Mouse (Mus musculus): ENCODE data around the gene Gm17555. TPM values are rescaled to one million over a fixed set of nuclear protein-coding genes. Genes with fewer than 3 reads are reported as not detected.

Gm17555 gene
- polyA plus RNA-seq, 1 experiment from 2014 or later: not detected

DNA sequence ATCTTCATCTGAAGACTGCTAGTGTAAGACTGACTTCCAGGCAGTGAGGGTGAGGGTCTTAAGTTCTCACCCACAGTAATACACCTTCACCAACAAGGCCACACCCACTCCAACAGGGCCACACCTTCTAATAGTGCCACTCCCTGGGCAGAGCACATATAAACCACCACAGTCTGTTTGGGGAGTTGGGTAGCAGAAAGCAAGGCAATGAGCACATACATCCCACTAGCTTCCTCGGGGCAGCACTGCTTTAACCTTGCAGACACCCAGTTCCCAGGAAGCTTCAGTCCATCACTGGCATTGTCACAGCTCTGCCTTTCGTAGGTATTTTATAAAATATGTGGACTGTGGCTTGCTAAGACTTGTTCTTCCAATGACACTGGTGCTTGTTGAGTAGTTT lies 22.8 kb upstream of the Gm17555 start:
- Histone ChIP-seq H3K4me1 (ENCODE audit: insufficient read depth) (no peaks in the 10 kb centered on the region), H3K9ac (replicated peaks) (no peak overlapping the region), H3K9me3 (ENCODE audit: low read length) (no peaks in the 10 kb centered on the region), H3K4me3 (ENCODE audit: low read depth, low read length) (no peak overlapping the region), H3K27me3 (ENCODE audit: insufficient read depth, low read length) (no peaks in the 10 kb centered on the region), H3K36me3 (replicated peaks; ENCODE audit: insufficient read depth, low read length) (no peaks in the 10 kb centered on the region), H3K4me2 (ENCODE audit: low read depth, low read length) (no peak overlapping the region), H3K27ac (ENCODE audit: low read depth) (no peak overlapping the region)
- DNase-seq (no peak), ATAC-seq (no peak)
- TF ChIP-seq EP300 (IDR thresholded peaks at IDR 0.05; ENCODE audit: low read depth): no peak
- no peak for TF ChIP-seq CTCF (IDR thresholded peaks at IDR 0.05; ENCODE audit: low read depth)
- 67% methylated on average over 2 of the region's 2 CpGs for WGBS (ENCODE audit: insufficient replicate concordance)

DNA sequence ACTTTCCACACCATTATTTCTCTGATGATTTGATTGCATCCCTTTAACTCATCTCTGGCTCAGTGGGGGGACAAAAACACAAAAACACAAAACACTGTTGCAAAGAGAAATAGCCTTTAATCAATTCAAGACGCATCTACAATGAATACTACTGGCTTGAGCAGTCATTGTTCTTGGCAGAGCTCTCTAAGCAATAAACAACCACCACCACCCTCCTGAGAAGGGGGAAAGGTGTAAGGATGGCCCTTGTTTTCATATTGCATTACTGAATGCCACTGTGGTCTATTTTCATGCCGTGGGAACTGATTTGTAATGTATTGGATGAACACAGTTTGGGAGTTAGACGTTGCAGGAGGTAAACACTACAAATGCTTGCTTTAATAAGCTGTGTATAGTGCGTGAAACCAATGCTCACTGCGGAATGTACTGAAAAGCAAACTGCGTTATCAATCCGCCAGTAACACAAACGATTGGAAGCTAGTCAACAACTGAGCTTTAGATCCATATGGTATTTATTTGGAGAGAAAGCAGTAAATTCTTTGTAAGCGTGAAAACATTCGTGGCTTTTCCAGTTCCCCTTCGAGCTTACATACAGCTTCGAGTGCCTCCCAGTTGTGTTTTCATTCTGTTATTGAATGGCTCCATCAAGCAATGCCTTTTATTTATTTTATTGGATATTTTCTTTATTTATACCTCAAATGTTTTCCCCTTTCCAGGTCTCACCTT lies 19.1 kb upstream of the Gm17555 start:
- 74% methylated on average over 12 of the region's 12 CpGs for WGBS (ENCODE audit: insufficient replicate concordance)
- Histone ChIP-seq H3K4me2 (ENCODE audit: low read depth, low read length) (no peak overlapping the region), H3K4me1 (ENCODE audit: insufficient read depth) (no peaks in the 10 kb centered on the region), H3K9ac (replicated peaks) (no peak overlapping the region), H3K9me3 (ENCODE audit: low read length) (no peaks in the 10 kb centered on the region), H3K36me3 (replicated peaks; ENCODE audit: insufficient read depth, low read length) (no peaks in the 10 kb centered on the region), H3K27me3 (ENCODE audit: insufficient read depth, low read length) (no peaks in the 10 kb centered on the region), H3K4me3 (ENCODE audit: low read depth, low read length) (no peak overlapping the region), H3K27ac (ENCODE audit: low read depth) (no peak overlapping the region)
- DNase-seq (no peak), ATAC-seq (no peak)
- TF ChIP-seq EP300 (IDR thresholded peaks at IDR 0.05; ENCODE audit: low read depth) (no peak), CTCF (IDR thresholded peaks at IDR 0.05; ENCODE audit: low read depth) (no peak)

GRCm38 (mm10) chr2:126198971-126199370 lies 15.9 kb upstream of the Gm17555 start:
- DNase-seq (no peak), ATAC-seq (no peak)
- H3K36me3 ChIP-seq (replicated peaks; ENCODE audit: insufficient read depth, low read length): no peaks in the 10 kb centered on the region
- H3K27me3 ChIP-seq (ENCODE audit: insufficient read depth, low read length): no peaks in the 10 kb centered on the region
- no peak overlapping the region for H3K27ac ChIP-seq (ENCODE audit: low read depth)
- no peak for TF ChIP-seq EP300 (IDR thresholded peaks at IDR 0.05; ENCODE audit: low read depth)
- no peak overlapping the region for H3K9ac ChIP-seq (replicated peaks)
- no peaks in the 10 kb centered on the region for H3K9me3 ChIP-seq (ENCODE audit: low read length)
- H3K4me2 ChIP-seq (ENCODE audit: low read depth, low read length): no peak overlapping the region
- 75% methylated on average over 3 of the region's 3 CpGs for WGBS (ENCODE audit: insufficient replicate concordance)
- H3K4me1 ChIP-seq (ENCODE audit: insufficient read depth): no peaks in the 10 kb centered on the region
- H3K4me3 ChIP-seq (ENCODE audit: low read depth, low read length): no peak overlapping the region

GRCm38 (mm10) chr2:126211011-126211680 lies 3.8 kb upstream of the Gm17555 start:
- no peak overlapping the region for H3K27ac ChIP-seq (ENCODE audit: low read depth)
- ATAC-seq (no peak), DNase-seq (no peak)
- no peak overlapping the region for H3K4me2 ChIP-seq (ENCODE audit: low read depth, low read length)
- no peaks in the 10 kb centered on the region for H3K36me3 ChIP-seq (replicated peaks; ENCODE audit: insufficient read depth, low read length)
- no peaks in the 10 kb centered on the region for H3K4me1 ChIP-seq (ENCODE audit: insufficient read depth)
- no peak overlapping the region for H3K9ac ChIP-seq (replicated peaks)
- WGBS (ENCODE audit: insufficient replicate concordance): 73% methylated on average over 6 of the region's 6 CpGs
- TF ChIP-seq EP300 (IDR thresholded peaks at IDR 0.05; ENCODE audit: low read depth) (no peak), CTCF (IDR thresholded peaks at IDR 0.05; ENCODE audit: low read depth) (no peak)
- no peaks in the 10 kb centered on the region for H3K27me3 ChIP-seq (ENCODE audit: insufficient read depth, low read length)
- no peaks in the 10 kb centered on the region for H3K9me3 ChIP-seq (ENCODE audit: low read length)
- no peak overlapping the region for H3K4me3 ChIP-seq (ENCODE audit: low read depth, low read length)

- H3K4me2 ChIP-seq (ENCODE audit: low read depth, low read length): no peak overlapping the region
- H3K27me3 ChIP-seq (ENCODE audit: insufficient read depth, low read length): no peaks in the 10 kb centered on the region
- H3K4me1 ChIP-seq (ENCODE audit: insufficient read depth): no peaks in the 10 kb centered on the region
- no peaks in the 10 kb centered on the region for H3K36me3 ChIP-seq (replicated peaks; ENCODE audit: insufficient read depth, low read length)
- H3K9me3 ChIP-seq (ENCODE audit: low read length): no peaks in the 10 kb centered on the region
- no peak overlapping the region for H3K4me3 ChIP-seq (ENCODE audit: low read depth, low read length)
- H3K27ac ChIP-seq (ENCODE audit: low read depth): no peak overlapping the region
- WGBS (ENCODE audit: insufficient replicate concordance): 66% methylated on average over 4 of the region's 4 CpGs
- TF ChIP-seq CTCF (IDR thresholded peaks at IDR 0.05; ENCODE audit: low read depth): no peak
- TF ChIP-seq EP300 (IDR thresholded peaks at IDR 0.05; ENCODE audit: low read depth): no peak
- ATAC-seq (no peak), DNase-seq (no peak)
- no peak overlapping the region for H3K9ac ChIP-seq (replicated peaks)
Observed at GRCm38 (mm10) chr2:126227581-126227980, 12.7 kb downstream of the Gm17555 start.

- no peaks in the 10 kb centered on the region for H3K9me3 ChIP-seq (ENCODE audit: low read length)
- 50% methylated on average over 1 of the region's 1 CpGs for WGBS (ENCODE audit: insufficient replicate concordance)
- no peak overlapping the region for H3K9ac ChIP-seq (replicated peaks)
- no peak overlapping the region for H3K27ac ChIP-seq (ENCODE audit: low read depth)
- TF ChIP-seq EP300 (IDR thresholded peaks at IDR 0.05; ENCODE audit: low read depth) (no peak), CTCF (IDR thresholded peaks at IDR 0.05; ENCODE audit: low read depth) (no peak)
- H3K4me1 ChIP-seq (ENCODE audit: insufficient read depth): no peaks in the 10 kb centered on the region
- no peak for ATAC-seq
- DNase-seq: no peak
- H3K27me3 ChIP-seq (ENCODE audit: insufficient read depth, low read length): no peaks in the 10 kb centered on the region
- H3K4me3 ChIP-seq (ENCODE audit: low read depth, low read length): no peak overlapping the region
- no peak overlapping the region for H3K4me2 ChIP-seq (ENCODE audit: low read depth, low read length)
- no peaks in the 10 kb centered on the region for H3K36me3 ChIP-seq (replicated peaks; ENCODE audit: insufficient read depth, low read length)
Observed at GRCm38 (mm10) chr2:126231731-126232130, 16.8 kb downstream of the Gm17555 start.

Measured in liver, postnatal 0 days (tissue).